Mouse (Mus musculus): ENCODE results near the gene Gm10134. TPM values are rescaled to one million over a fixed set of nuclear protein-coding genes. Genes with fewer than 3 reads are reported as not detected.

Gene Gm10134
- polyA plus RNA-seq, 1 experiment from 2014 or later = 1.7 TPM

DNA sequence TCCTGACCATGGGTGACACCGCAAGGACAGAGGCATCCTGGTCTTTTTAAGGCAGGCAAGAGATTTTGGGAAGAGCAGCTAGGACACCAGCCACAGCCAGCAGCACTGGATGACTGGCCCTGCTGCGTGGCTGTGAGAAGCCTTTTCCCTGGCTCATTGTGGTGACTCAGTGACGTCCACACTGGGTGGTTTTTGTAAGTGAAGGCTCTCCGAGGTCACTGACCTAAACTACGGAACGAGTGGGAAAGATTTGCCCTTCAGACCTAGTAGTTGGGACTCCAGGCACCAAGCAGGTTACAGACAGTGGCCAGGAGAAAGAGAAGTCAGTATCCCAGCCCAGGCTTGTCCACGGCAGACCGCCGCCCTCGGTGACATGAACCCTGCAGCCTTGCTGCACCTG, 18.5 kb downstream of the Gm10134 start:
- H3K4me2 ChIP-seq (replicated peaks) = no peak overlapping the region
- H3K27ac ChIP-seq (replicated peaks) = peak overlapping the region; percentile 82; the same call in 1 of the 2 replicates
- no peak for ATAC-seq (ENCODE audit: insufficient number of reproducible peaks, low FRiP score, low TSS enrichment, low read depth)
- H3K9ac ChIP-seq = no peak overlapping the region
- no peaks in the 10 kb centered on the region for H3K36me3 ChIP-seq
- WGBS = 83% methylated on average over 10 of the region's 10 CpGs
- no peak overlapping the region for H3K4me3 ChIP-seq (replicated peaks)
- H3K4me1 ChIP-seq = peaks cover 90% of the 10 kb centered on the region
- H3K9me3 ChIP-seq (replicated peaks) = no peaks in the 10 kb centered on the region
- H3K27me3 ChIP-seq = no peaks in the 10 kb centered on the region

DNA sequence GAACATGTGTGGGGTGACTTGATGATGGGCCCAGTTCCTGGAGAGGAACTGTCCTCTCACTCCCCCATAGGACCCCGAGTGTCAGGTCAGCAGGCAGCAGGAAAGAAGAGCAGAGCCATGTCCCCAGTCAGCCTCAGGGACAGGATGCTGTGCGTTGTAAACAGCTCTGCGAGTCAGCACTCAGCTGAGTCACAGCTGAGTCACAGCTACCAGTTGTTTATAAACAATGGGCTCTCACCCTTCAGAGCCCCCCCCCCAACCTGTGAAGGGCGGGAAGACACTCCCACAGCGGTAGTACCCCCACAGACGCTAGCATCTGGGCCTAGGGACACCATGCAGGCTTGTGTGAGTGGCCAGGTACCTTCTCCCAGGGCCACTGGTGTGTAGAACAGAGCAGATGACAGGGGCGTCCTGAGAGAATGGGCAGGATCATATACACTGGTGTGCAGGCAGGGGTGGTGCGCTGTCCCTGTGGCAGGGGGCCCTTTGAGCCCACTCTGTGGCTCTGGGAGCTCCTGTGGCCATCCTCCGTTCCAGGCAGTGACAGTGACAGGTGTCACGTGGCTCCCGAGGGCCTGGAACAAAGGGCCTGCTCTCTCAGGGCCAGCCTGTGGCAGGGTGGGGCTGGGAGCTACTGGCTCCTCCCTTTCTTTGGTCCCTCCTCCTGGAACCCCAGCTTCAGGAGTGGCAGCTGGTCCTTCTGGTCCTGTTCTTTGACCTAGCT, 19.5 kb downstream of the Gm10134 start:
- H3K36me3 ChIP-seq = no peaks in the 10 kb centered on the region
- no peak overlapping the region for H3K9ac ChIP-seq
- WGBS = 14% methylated on average over 11 of the region's 11 CpGs
- H3K4me1 ChIP-seq = peaks cover 95% of the 10 kb centered on the region
- peak; percentile 67 for ATAC-seq (ENCODE audit: insufficient number of reproducible peaks, low FRiP score, low TSS enrichment, low read depth)
- H3K27me3 ChIP-seq = no peaks in the 10 kb centered on the region
- peak overlapping the region; percentile 82 for H3K27ac ChIP-seq (replicated peaks)
- no peak overlapping the region for H3K4me3 ChIP-seq (replicated peaks)
- H3K9me3 ChIP-seq (replicated peaks) = no peaks in the 10 kb centered on the region
- no peak overlapping the region for H3K4me2 ChIP-seq (replicated peaks)

DNA sequence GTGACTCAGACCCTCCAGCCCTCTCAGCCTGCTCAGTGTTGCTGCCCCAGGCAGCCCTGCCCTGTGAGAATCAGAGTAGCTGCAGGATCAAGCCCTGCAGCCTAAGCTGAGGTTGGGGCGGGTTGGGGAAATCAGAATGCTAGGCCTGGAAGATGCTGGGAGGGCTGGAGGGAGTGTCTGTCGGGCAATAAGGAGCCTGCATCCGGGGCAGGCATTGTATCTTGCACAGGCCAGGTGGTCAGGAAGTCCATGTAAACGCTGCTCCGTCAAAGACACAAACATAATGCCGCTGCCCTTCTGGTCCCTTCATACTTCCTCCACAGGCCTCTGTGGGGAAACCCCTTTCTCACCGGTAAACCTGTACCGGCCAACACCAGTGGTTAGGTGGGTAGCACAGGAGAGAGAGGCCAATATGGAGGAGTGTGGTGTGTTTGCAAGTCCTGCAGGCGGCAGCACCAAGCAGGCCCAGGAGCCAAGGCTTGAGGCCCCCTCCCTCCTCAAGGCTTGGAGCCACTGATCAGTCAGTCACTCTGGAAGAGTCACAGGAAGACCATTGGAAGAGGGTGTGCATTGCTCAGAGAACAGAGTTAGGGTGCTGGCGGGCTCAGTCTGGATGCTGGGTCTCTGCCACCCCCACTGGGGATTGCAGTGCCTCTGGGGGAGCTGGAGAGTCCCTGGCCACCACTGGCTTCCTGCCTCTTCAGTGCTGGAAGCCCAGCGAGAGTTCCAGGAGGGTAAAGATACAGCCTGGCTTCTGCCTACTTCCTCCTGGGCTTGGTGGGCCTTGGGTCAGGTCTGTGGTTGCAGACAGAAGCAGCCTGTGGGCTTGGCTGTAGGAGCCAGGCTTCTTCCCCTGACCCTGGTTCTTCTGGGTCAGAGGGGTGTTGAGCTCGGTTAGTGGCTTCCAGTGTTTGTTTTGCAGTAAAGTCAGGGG, 20.3 kb downstream of the Gm10134 start:
- no peak overlapping the region for H3K4me2 ChIP-seq (replicated peaks)
- H3K36me3 ChIP-seq = no peaks in the 10 kb centered on the region
- H3K27ac ChIP-seq (replicated peaks) = peak overlapping the region; percentile 82
- peaks cover 95% of the 10 kb centered on the region for H3K4me1 ChIP-seq
- WGBS = 40% methylated on average over 12 of the region's 12 CpGs
- ATAC-seq (ENCODE audit: insufficient number of reproducible peaks, low FRiP score, low TSS enrichment, low read depth) = no peak
- no peak overlapping the region for H3K4me3 ChIP-seq (replicated peaks)
- H3K9ac ChIP-seq = no peak overlapping the region
- H3K27me3 ChIP-seq = no peaks in the 10 kb centered on the region
- H3K9me3 ChIP-seq (replicated peaks) = no peaks in the 10 kb centered on the region

DNA sequence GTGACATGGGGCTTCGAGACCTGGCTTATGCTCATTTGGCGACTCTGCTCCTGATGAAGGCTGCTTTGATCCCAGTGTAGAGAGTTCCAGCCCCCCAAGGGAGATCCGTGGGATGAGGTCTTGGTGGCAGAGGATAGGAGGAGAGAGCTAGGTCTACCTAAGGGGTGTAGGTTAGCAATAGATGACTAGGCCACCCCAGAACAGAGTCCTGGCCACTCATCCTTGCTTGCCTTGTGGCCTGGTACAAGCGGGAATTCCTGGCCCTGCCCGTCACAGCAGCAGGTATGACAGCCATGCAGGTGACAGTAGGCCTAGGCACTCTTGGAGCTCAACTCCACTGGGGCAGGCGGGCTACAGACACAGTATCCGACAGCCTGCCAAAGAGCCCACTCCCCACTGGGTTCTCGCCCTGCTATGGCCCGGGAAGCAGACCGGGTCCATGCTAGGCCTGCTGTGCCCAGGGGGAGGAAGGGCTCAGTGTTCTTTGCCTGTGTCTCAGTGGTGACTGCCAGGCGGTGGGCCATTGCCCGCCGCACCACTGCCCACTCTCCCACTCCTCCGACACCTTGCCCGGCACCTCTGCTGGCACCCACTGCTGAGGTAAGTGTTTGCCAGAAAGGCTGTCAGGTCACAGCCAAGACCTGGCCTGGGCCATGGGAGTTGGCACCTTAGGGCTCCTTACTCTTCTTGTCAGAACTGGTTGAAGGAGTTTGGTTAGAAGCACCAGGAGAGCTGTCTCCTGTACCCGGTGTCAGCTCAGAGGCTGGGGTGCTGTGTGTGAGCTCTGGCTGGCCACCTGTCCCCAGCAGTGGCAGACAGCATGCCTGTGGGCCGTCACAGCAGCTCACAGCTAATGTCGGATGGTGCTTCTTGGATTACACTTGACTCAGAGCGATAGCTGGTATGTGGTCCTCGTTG, 21.8 kb downstream of the Gm10134 start:
- Histone ChIP-seq H3K27ac (replicated peaks) (0 out of 2 replicates have a peak overlapping the region, but pooled peaks have one; percentile 19), H3K9me3 (replicated peaks) (no peaks in the 10 kb centered on the region), H3K9ac (no peak overlapping the region), H3K4me1 (peaks cover 95% of the 10 kb centered on the region), H3K36me3 (no peaks in the 10 kb centered on the region), H3K27me3 (no peaks in the 10 kb centered on the region), H3K4me2 (replicated peaks) (no peak overlapping the region), H3K4me3 (replicated peaks) (no peak overlapping the region)
- WGBS = 77% methylated on average over 20 of the region's 20 CpGs
- no peak for ATAC-seq (ENCODE audit: insufficient number of reproducible peaks, low FRiP score, low TSS enrichment, low read depth)

DNA sequence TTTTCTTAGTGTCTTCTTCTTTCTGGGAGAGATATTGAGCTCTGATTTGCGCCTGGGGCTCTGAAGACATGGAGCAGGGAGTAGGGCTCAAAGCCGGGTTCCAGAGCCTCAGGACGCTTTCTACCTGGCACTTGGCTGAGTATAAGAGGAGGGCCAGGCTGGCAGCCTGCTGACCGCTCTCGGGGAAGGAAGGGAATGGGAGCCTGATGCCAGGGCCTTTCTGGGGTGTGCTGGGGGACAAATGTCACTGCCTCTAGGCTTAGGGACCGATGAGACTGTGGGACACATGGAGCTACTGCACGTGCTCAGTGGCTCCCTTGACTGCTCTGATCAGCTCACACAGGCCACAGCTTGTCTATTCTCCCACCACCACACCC, 22.4 kb downstream of the Gm10134 start:
- 0 out of 2 replicates have a peak overlapping the region, but pooled peaks have one; percentile 19 for H3K27ac ChIP-seq (replicated peaks)
- no peak overlapping the region for H3K4me3 ChIP-seq (replicated peaks)
- H3K27me3 ChIP-seq = no peaks in the 10 kb centered on the region
- H3K4me2 ChIP-seq (replicated peaks) = no peak overlapping the region
- no peak for ATAC-seq (ENCODE audit: insufficient number of reproducible peaks, low FRiP score, low TSS enrichment, low read depth)
- H3K9ac ChIP-seq = no peak overlapping the region
- no peaks in the 10 kb centered on the region for H3K36me3 ChIP-seq
- peaks cover 96% of the 10 kb centered on the region for H3K4me1 ChIP-seq
- H3K9me3 ChIP-seq (replicated peaks) = no peaks in the 10 kb centered on the region
- WGBS = 67% methylated on average over 7 of the region's 7 CpGs

DNA sequence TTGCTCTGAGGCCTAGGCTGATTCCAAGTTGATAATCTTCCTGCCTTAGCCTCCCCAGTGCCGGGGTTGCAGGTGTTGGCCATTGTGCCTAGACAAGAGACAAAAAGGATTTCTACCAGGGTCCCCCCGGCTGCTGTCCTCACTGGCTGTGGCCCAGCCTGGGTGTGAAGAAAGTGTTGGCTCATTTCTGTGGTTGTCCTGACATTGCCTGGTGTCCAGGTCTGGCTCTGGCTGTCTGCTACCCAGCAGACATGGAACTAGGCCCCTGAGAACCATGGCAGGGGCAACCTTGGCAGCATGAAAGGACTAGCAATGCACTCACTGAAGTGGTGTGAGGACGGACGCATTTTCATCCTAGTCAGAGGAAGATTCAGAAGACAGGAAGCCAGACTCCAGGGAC, 24.0 kb downstream of the Gm10134 start:
- no peak for ATAC-seq (ENCODE audit: insufficient number of reproducible peaks, low FRiP score, low TSS enrichment, low read depth)
- H3K27me3 ChIP-seq = no peaks in the 10 kb centered on the region
- peak overlapping the region; percentile 63 for H3K27ac ChIP-seq (replicated peaks)
- 71% methylated on average over 4 of the region's 4 CpGs for WGBS
- no peak overlapping the region for H3K4me2 ChIP-seq (replicated peaks)
- no peak overlapping the region for H3K9ac ChIP-seq
- no peaks in the 10 kb centered on the region for H3K9me3 ChIP-seq (replicated peaks)
- H3K36me3 ChIP-seq = no peaks in the 10 kb centered on the region
- H3K4me1 ChIP-seq = peaks cover 95% of the 10 kb centered on the region
- no peak overlapping the region for H3K4me3 ChIP-seq (replicated peaks)

DNA sequence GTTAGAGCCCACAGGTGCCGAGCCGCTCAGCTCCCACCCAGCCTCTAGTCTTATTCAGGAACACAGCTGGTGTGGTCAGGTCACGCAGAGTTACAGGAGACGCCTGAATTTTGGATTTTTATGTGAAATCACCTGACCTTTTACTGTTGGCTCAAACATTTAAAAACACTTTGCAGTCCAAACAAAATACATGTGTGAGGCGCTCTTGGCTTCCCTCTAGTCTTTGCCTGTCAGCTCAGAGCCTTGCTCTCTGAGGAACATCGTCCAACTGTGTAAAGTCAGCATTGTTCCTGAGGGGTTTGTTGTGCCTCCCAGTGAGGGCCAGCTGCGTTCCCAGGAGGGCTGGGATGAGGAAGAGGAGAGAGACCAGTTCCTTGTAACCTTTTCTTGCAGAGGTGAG, 24.4 kb downstream of the Gm10134 start:
- H3K4me3 ChIP-seq (replicated peaks) = no peak overlapping the region
- H3K4me2 ChIP-seq (replicated peaks) = no peak overlapping the region
- ATAC-seq (ENCODE audit: insufficient number of reproducible peaks, low FRiP score, low TSS enrichment, low read depth) = no peak
- H3K27me3 ChIP-seq = no peaks in the 10 kb centered on the region
- H3K36me3 ChIP-seq = no peaks in the 10 kb centered on the region
- H3K9ac ChIP-seq = no peak overlapping the region
- H3K4me1 ChIP-seq = peaks cover 95% of the 10 kb centered on the region
- H3K9me3 ChIP-seq (replicated peaks) = no peaks in the 10 kb centered on the region
- peak overlapping the region; percentile 63; the same call in 1 of the 2 replicates for H3K27ac ChIP-seq (replicated peaks)
- WGBS = 54% methylated on average over 7 of the region's 7 CpGs

DNA sequence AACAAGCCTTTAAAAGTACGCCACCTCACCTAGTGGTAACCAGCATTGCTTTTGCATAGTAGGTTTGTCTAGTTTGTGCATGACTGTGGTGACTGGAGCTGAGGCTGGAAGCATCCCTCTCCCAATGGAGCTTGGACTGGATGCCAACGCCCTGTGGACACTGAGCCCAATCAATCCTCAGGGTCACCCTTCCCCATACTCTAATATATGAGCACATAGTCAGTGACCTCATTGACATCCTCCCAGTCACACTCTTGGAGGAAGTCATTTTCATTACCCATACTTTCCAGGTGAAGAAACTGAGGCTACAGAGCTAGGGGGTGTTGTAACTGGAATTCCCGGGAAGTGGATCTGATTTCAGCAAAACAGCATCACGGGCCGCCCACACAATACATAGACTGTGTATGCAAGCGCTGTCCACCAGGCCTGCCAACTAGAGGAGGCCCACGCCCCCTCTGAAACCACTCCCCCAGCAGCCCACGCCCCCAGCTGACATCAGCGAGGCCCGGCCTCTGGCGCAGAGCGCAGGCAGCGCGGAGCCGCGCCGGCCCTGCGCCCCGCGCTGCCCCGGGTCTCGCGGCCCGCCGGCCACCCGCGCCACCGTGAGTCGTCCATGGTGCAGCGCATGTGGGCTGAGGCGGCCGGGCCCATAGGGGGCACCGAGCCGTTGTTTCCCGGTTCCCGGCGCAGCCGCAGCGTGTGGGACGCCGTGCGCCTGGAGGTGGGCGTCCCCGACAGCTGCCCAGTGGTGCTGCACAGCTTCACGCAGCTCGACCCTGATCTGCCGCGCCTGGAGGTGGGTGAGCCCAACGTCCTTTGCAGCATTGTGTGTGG, 27.3 kb downstream of the Gm10134 start:
- ATAC-seq (ENCODE audit: insufficient number of reproducible peaks, low FRiP score, low TSS enrichment, low read depth) = peak; percentile 92
- 3% methylated on average over 49 of the region's 49 CpGs for WGBS
- peaks cover 97% of the 10 kb centered on the region for H3K4me1 ChIP-seq

DNA sequence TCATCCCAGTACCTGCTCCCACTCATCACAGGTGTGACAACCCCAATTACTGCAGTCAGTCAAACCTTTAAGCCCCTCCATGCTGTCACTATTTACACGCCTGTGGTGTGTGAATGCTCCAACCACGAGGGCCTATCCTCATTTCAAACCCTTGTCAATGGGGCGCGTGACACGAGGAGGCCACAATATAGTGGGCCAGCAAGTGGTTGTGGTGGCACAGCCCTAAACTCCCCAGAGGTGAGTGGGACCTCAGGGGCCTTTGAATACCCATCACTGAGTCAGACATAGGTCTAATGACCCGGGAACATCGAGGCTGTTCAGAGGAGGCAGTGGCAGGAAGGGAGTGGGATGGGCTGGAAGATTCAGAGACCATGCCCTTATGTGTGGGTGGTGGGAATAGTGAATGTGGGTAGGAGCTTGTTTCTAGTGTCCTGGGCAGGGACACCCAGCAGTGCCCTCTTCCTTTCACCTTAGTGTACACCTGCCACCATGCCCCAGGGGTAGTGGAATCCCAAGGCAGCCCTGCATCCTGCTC, 28.1 kb downstream of the Gm10134 start:
- no peak for ATAC-seq (ENCODE audit: insufficient number of reproducible peaks, low FRiP score, low TSS enrichment, low read depth)
- no peaks in the 10 kb centered on the region for H3K9me3 ChIP-seq (replicated peaks)
- H3K4me1 ChIP-seq = peaks cover 97% of the 10 kb centered on the region
- peak overlapping the region; percentile 88 for H3K27ac ChIP-seq (replicated peaks)
- WGBS = 35% methylated on average over 7 of the region's 7 CpGs
- H3K9ac ChIP-seq = peak overlapping the region; percentile 68
- H3K4me3 ChIP-seq (replicated peaks) = peak overlapping the region; percentile 83
- H3K27me3 ChIP-seq = no peaks in the 10 kb centered on the region
- H3K4me2 ChIP-seq (replicated peaks) = peak overlapping the region; percentile 72
- H3K36me3 ChIP-seq = no peaks in the 10 kb centered on the region

More for the DNA sequence above, 27.3 kb downstream of the Gm10134 start:
- H3K27me3 ChIP-seq = no peaks in the 10 kb centered on the region
- peak overlapping the region; percentile 68 for H3K9ac ChIP-seq
- H3K9me3 ChIP-seq (replicated peaks) = no peaks in the 10 kb centered on the region
- H3K4me2 ChIP-seq (replicated peaks) = peak overlapping the region; percentile 72
- H3K27ac ChIP-seq (replicated peaks) = peak overlapping the region; percentile 88
- H3K36me3 ChIP-seq = no peaks in the 10 kb centered on the region
- peak overlapping the region; percentile 83 for H3K4me3 ChIP-seq (replicated peaks)
